Mouse (Mus musculus) left cerebral cortex, postnatal 25 days (tissue): ENCODE data around the gene Rngtt. TPM values are rescaled to one million over a fixed set of nuclear protein-coding genes. Genes with fewer than 3 reads are reported as not detected.
"Not testable (repeated sequence)": the region's sequence is repeated elsewhere in the genome, so short reads cannot be mapped to it uniquely, and the experiment has no call there.

Experiments
- DNase-seq, 2 experiments: peaks; one replicate each; pipeline ENCODE4 v3.0.0; 2022; ENCODE audit warnings: low spot score in 2 of 2, mixed read lengths in 1 of 2
- intact Hi-C: fragments of 180-260 bp; cut with DNase I; formaldehyde crosslinking; loops from one replicate; pipeline ENCODE4 v1.15.1; 2025
- total RNA-seq, 2 experiments: library from RNA; stranded (reverse); gene quantifications; 2 replicates each; pipeline ENCODE4 v1.2.3; 2021

Gene Rngtt
- total RNA-seq, 2 experiments from 2014 or later = 23.2 to 27.1 TPM

GRCm38 (mm10) chr4:33303057-33303456, 7.1 kb upstream of the Rngtt start:
- intact Hi-C loops = no loop called here
- DNase-seq = no peak

- intact Hi-C loops = no loop called here
These were observed 3.0 kb upstream of the Rngtt start for GRCm38 (mm10) chr4:33307146-33307545.

GRCm38 (mm10) chr4:33310840-33311437, 828 bp downstream of the Rngtt start:
- DNase-seq = no peak
- intact Hi-C loops = no loop called here

More at GRCm38 (mm10) chr4:33307146-33307545, 3.0 kb upstream of the Rngtt start:
- no peak for DNase-seq

- DNase-seq, intact Hi-C loops: not testable (repeated sequence)
These were observed 4.0 kb downstream of the Rngtt start for GRCm38 (mm10) chr4:33314150-33314549.

- intact Hi-C loops = no loop called here
These were observed 5.7 kb downstream of the Rngtt start for GRCm38 (mm10) chr4:33315840-33316239.

GRCm38 (mm10) chr4:33331147-33331546, 21.0 kb downstream of the Rngtt start:
- no peak for DNase-seq
- intact Hi-C loops = no loop called here

More at GRCm38 (mm10) chr4:33315840-33316239, 5.7 kb downstream of the Rngtt start:
- no peak for DNase-seq

- no peak for DNase-seq
- intact Hi-C loops = no loop called here
These were observed 22.9 kb downstream of the Rngtt start for GRCm38 (mm10) chr4:33332956-33333455.

GRCm38 (mm10) chr4:33337999-33338398, 27.9 kb downstream of the Rngtt start:
- intact Hi-C loops = no loop called here

GRCm38 (mm10) chr4:33342877-33343731, 33.0 kb downstream of the Rngtt start:
- intact Hi-C loops = no loop called here
- no peak for DNase-seq

More at GRCm38 (mm10) chr4:33337999-33338398, 27.9 kb downstream of the Rngtt start:
- no peak for DNase-seq

- DNase-seq = no peak
- intact Hi-C loops = no loop called here
These were observed 33.6 kb downstream of the Rngtt start for GRCm38 (mm10) chr4:33343732-33344057.

GRCm38 (mm10) chr4:33363451-33363850, 53.3 kb downstream of the Rngtt start:
- intact Hi-C loops = no loop called here
- DNase-seq = no peak

GRCm38 (mm10) chr4:33374916-33375315, 64.8 kb downstream of the Rngtt start:
- no peak for DNase-seq
- intact Hi-C loops = no loop called here

- intact Hi-C loops = no loop called here
- DNase-seq = no peak
These were observed 67.5 kb downstream of the Rngtt start for GRCm38 (mm10) chr4:33377642-33378041.

- DNase-seq = no peak
These were observed 68.8 kb downstream of the Rngtt start for GRCm38 (mm10) chr4:33378894-33379293.

GRCm38 (mm10) chr4:33388899-33389298, 78.8 kb downstream of the Rngtt start:
- DNase-seq = no peak
- intact Hi-C loops = no loop called here

More at GRCm38 (mm10) chr4:33378894-33379293, 68.8 kb downstream of the Rngtt start:
- intact Hi-C loops = no loop called here

- intact Hi-C loops = no loop called here
- DNase-seq = peak; percentile 24 to 42
These were observed 80.5 kb downstream of the Rngtt start for GRCm38 (mm10) chr4:33390660-33391059.

- peak in 1 of 2 experiments; percentile 51 for DNase-seq
- intact Hi-C loops = no loop called here
These were observed 83.3 kb downstream of the Rngtt start for GRCm38 (mm10) chr4:33393437-33393836.

GRCm38 (mm10) chr4:33396222-33397176, 86.4 kb downstream of the Rngtt start:
- peak; percentile 87 to 90 for DNase-seq
- intact Hi-C loops = loop anchor here (1.0 to 5.0 kb wide), 3 partner anchors 526 to 976 kb away; partner anchors contain the start of gene Cnr1

- intact Hi-C loops = no loop called here
- no peak for DNase-seq
These were observed 95.7 kb downstream of the Rngtt start for GRCm38 (mm10) chr4:33405723-33406293.
